Mouse (Mus musculus) forebrain, postnatal 0 days (tissue): ENCODE results near the gene Lypd9. TPM values are rescaled to one million over a fixed set of nuclear protein-coding genes. Genes with fewer than 3 reads are reported as not detected.
"Not testable (repeated sequence)": the region's sequence is repeated elsewhere in the genome, so short reads cannot be mapped to it uniquely, and the experiment has no call there.

Experiments
- ATAC-seq: fragments of 200-750 bp; cut with Nextera tagmentation; 2 replicates; pipeline ENCODE4 v1.8.0; 2017; ENCODE audit warnings: mild to moderate bottlenecking, moderate library complexity
- DNase-seq: peaks from one replicate; pipeline ENCODE4 v3.0.0-alpha.2; 2015
- H3K27ac ChIP-seq: fragments of 300-500 bp; sonication (generic); 2 replicates; pipeline ENCODE4 v1.5.1; 2014; ENCODE audit warnings: low read depth, mild to moderate bottlenecking, antibody characterized with exemption, low read length, moderate library complexity, mixed read lengths
- H3K27me3 ChIP-seq: fragments of 300-500 bp; sonication (generic); 2 replicates; pipeline ENCODE4 v1.6.1; 2014; ENCODE audit warnings: mild to moderate bottlenecking, low read length, mixed read lengths; ENCODE audit not compliant: insufficient read depth
- H3K36me3 ChIP-seq: fragments of 300-500 bp; sonication (generic); 2 replicates; pipeline ENCODE4 v1.6.1; 2014; ENCODE audit warnings: mild to moderate bottlenecking, moderate library complexity; ENCODE audit not compliant: insufficient read depth
- H3K4me1 ChIP-seq: fragments of 300-500 bp; sonication (generic); 2 replicates; pipeline ENCODE4 v1.6.1; 2014; ENCODE audit warnings: antibody characterized with exemption; ENCODE audit not compliant: insufficient read depth
- H3K4me2 ChIP-seq: fragments of 300-500 bp; sonication (generic); 2 replicates; pipeline ENCODE4 v1.6.1; 2014; ENCODE audit warnings: low read depth, mild to moderate bottlenecking, moderate library complexity
- H3K4me3 ChIP-seq: fragments of 300-500 bp; sonication (generic); 2 replicates; pipeline ENCODE4 v1.5.1; 2014; ENCODE audit warnings: low read depth, low read length, mixed read lengths
- H3K9ac ChIP-seq: fragments of 300-500 bp; sonication (generic); 2 replicates; pipeline ENCODE4 v1.6.1; 2014; ENCODE audit warnings: mild to moderate bottlenecking
- H3K9me3 ChIP-seq: fragments of 300-500 bp; sonication (generic); 2 replicates; pipeline ENCODE4 v1.6.1; 2016; ENCODE audit warnings: low read length
- CTCF ChIP-seq: sonication (generic); IDR thresholded peaks from 2 replicates; pipeline ENCODE4 v1.5.1; 2016; ENCODE audit warnings: antibody characterized with exemption, control low read depth, low read depth
- WGBS: fragments of 180-500 bp; shearing (Covaris S2); extraction: QIAGEN DNeasy Blood & Tissue Kit; methylation state at CpG from one replicate; pipeline ENCODE4 v1.1.7; 2014; 5-methylcytosine and 5-hydroxymethylcytosine counted together
- polyA plus RNA-seq: library from polyadenylated mRNA; unstranded; fragments of >200 nt; fragmentation: Nextera tagmentation; extraction: Ambion mirVana; gene quantifications from 2 replicates; pipeline ENCODE4 v1.2.1, GENCODE M21; 2015
- total RNA-seq: library from RNA; depleted of rRNA; stranded (reverse); fragments of >200 nt; gene quantifications from 2 replicates; pipeline ENCODE4 v1.2.3, GENCODE M21; 2014; rRNA removed

The Lypd9 gene
- not detected in 2 replicates for total RNA-seq
- polyA plus RNA-seq, result not detected in 2 replicates

- no peaks in the 10 kb centered on the region for H3K36me3 ChIP-seq
- H3K27ac ChIP-seq, result no peak within 1 kb of the TSS
- no peak within 1 kb of the TSS for H3K4me2 ChIP-seq
- DNase-seq, result no peak
- H3K4me3 ChIP-seq, result no peak within 1 kb of the TSS
- H3K9ac ChIP-seq, result no peak within 1 kb of the TSS
- H3K9me3 ChIP-seq, result no peaks in the 10 kb centered on the region
- ATAC-seq, result no peak
- H3K4me1 ChIP-seq, result no peaks in the 10 kb centered on the region
- no peak for TF ChIP-seq CTCF
- no peaks in the 10 kb centered on the region for H3K27me3 ChIP-seq
- 96% methylated on average over 9 of the region's 9 CpGs for WGBS
Observed at GRCm38 (mm10) chr11:58452759-58453158, at the start of gene Lypd9. Gene Lypd9 (minus strand): TSS chr11:58452923.

GRCm38 (mm10) chr11:58502472-58502871 lies 49.7 kb upstream of the Lypd9 start, which contains the start of gene Olfr331:
Gene Olfr331 (minus strand): TSS chr11:58502572.
- H3K4me1 ChIP-seq, H3K9ac ChIP-seq, ATAC-seq, H3K4me3 ChIP-seq, H3K9me3 ChIP-seq, H3K27me3 ChIP-seq, H3K4me2 ChIP-seq, H3K36me3 ChIP-seq, DNase-seq, H3K27ac ChIP-seq: not testable (repeated sequence)

- Histone ChIP-seq H3K9me3 (no peaks in the 10 kb centered on the region), H3K4me1 (no peaks in the 10 kb centered on the region), H3K36me3 (no peaks in the 10 kb centered on the region), H3K27ac (no peak overlapping the region), H3K9ac (no peak overlapping the region), H3K4me2 (no peak overlapping the region), H3K4me3 (no peak overlapping the region), H3K27me3 (no peaks in the 10 kb centered on the region)
- ATAC-seq (peak; percentile 54; the same call in 1 of the 2 replicates), DNase-seq (peak; percentile 64)
- TF ChIP-seq CTCF, result peak; percentile 67
- 46% methylated on average over 3 of the region's 3 CpGs for WGBS
Observed at GRCm38 (mm10) chr11:58499290-58499689, 46.6 kb upstream of the Lypd9 start.

GRCm38 (mm10) chr11:58498761-58499160 lies 46.0 kb upstream of the Lypd9 start:
- 84% methylated on average over 9 of the region's 9 CpGs for WGBS
- no peaks in the 10 kb centered on the region for H3K4me1 ChIP-seq
- no peak for TF ChIP-seq CTCF
- H3K9ac ChIP-seq, result no peak overlapping the region
- H3K9me3 ChIP-seq, result no peaks in the 10 kb centered on the region
- H3K36me3 ChIP-seq, result no peaks in the 10 kb centered on the region
- ATAC-seq (no peak), DNase-seq (no peak)
- H3K4me2 ChIP-seq, result no peak overlapping the region
- H3K27me3 ChIP-seq, result no peaks in the 10 kb centered on the region
- H3K27ac ChIP-seq, result no peak overlapping the region
- H3K4me3 ChIP-seq, result no peak overlapping the region

- Histone ChIP-seq H3K27ac (no peak within 1 kb of the TSS), H3K9ac (no peak within 1 kb of the TSS), H3K9me3 (no peaks in the 10 kb centered on the region), H3K27me3 (no peaks in the 10 kb centered on the region), H3K4me2 (no peak within 1 kb of the TSS), H3K4me1 (no peaks in the 10 kb centered on the region), H3K4me3 (no peak within 1 kb of the TSS), H3K36me3 (no peaks in the 10 kb centered on the region)
- no peak for DNase-seq
- WGBS, result 81% methylated on average over 2 of the region's 2 CpGs
- no peak for ATAC-seq
- TF ChIP-seq CTCF, result no peak
Observed at GRCm38 (mm10) chr11:58492455-58492854, 39.7 kb upstream of the Lypd9 start, which contains the start of gene Olfr332. Gene Olfr332 (minus strand): TSS chr11:58492555.

GRCm38 (mm10) chr11:58462170-58462569 lies 9.4 kb upstream of the Lypd9 start, which contains the start of gene Olfr30:
Gene Olfr30 (minus strand): TSS chr11:58462270.
- no peak within 1 kb of the TSS for H3K27ac ChIP-seq
- H3K4me3 ChIP-seq, result no peak within 1 kb of the TSS
- no peak for DNase-seq
- H3K4me2 ChIP-seq, result no peak within 1 kb of the TSS
- no peak for TF ChIP-seq CTCF
- H3K9ac ChIP-seq, result no peak within 1 kb of the TSS
- H3K4me1 ChIP-seq, result no peaks in the 10 kb centered on the region
- no peaks in the 10 kb centered on the region for H3K36me3 ChIP-seq
- ATAC-seq, result no peak
- H3K9me3 ChIP-seq, result no peaks in the 10 kb centered on the region
- H3K27me3 ChIP-seq, result no peaks in the 10 kb centered on the region

GRCm38 (mm10) chr11:58453592-58453991 lies 869 bp upstream of the Lypd9 start:
- no peak overlapping the region for H3K27ac ChIP-seq
- no peak for DNase-seq
- H3K9me3 ChIP-seq, result no peaks in the 10 kb centered on the region
- H3K27me3 ChIP-seq, result no peaks in the 10 kb centered on the region
- no peak for TF ChIP-seq CTCF
- WGBS, result 72% methylated on average over 4 of the region's 4 CpGs
- ATAC-seq, result no peak
- no peak overlapping the region for H3K4me2 ChIP-seq
- no peaks in the 10 kb centered on the region for H3K4me1 ChIP-seq
- no peak overlapping the region for H3K4me3 ChIP-seq
- no peaks in the 10 kb centered on the region for H3K36me3 ChIP-seq
- H3K9ac ChIP-seq, result no peak overlapping the region
